Mouse (Mus musculus) ES-Bruce4 (cell line): ENCODE measurements at regions not wholly inside any gene's neighbourhood (a gene's known extent, or its start where the extent isn't known, plus 50 kb on each side); places are given as distances from the start of the nearest gene placed in this dataset.

Experiments used
- CTCF ChIP-seq: IDR thresholded peaks from one replicate; pipeline ENCODE4 v1.8.1; 2011; ENCODE audit warnings: low read depth, low read length
- EP300 ChIP-seq: IDR thresholded peaks from 2 replicates; pipeline ENCODE4 v1.6.1; 2011; ENCODE audit warnings: low read depth, low read length; ENCODE audit not compliant: insufficient read depth
- POLR2A ChIP-seq: IDR thresholded peaks from one replicate; pipeline ENCODE4 v1.8.1; 2011; ENCODE audit warnings: low read length; ENCODE audit not compliant: insufficient read depth

DNA sequence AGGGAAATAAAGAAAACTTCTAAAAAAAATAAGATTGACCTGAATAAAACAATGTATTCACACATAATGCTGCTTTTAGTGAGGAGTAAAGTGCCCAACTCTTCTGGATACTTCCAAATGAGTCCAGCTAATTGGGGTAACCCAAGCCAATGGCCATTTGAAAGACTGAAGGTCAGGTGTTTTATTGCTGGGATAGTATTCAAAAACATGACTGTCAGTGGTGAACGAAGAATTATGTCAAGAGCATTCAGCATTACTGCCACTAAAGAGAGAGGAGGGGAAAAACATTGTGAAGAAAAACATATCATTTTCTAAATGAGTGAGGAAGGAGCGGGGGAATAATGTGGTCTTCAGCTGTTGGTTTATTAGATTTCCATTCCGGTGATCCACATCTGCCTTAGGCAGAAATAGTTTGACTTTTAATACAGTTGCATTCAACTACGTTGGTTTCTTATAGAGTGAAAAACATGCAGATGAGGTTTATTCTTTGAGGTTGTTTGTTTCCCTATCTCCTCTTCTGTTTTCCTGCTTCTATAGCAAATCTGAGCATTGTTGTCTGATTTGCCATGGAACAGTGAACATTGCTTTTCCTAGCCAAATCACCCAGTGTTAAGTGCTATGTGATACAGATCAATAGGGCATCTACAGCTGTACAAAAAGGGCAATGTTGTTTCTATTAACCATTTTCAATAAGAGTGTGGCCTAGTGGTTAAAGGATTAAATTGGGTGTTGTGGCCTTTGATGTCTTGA, 435.3 kb upstream of the Ccnh start:
- no peak for TF ChIP-seq POLR2A
- TF ChIP-seq EP300: no peak
- TF ChIP-seq CTCF: no peak
